Mouse (Mus musculus): ENCODE measurements at regions not wholly inside any gene's neighbourhood (a gene's known extent, or its start where the extent isn't known, plus 50 kb on each side); places are given as distances from the start of the nearest gene placed in this dataset. TPM values are rescaled to one million over a fixed set of nuclear protein-coding genes. Genes with fewer than 3 reads are reported as not detected.

DNA sequence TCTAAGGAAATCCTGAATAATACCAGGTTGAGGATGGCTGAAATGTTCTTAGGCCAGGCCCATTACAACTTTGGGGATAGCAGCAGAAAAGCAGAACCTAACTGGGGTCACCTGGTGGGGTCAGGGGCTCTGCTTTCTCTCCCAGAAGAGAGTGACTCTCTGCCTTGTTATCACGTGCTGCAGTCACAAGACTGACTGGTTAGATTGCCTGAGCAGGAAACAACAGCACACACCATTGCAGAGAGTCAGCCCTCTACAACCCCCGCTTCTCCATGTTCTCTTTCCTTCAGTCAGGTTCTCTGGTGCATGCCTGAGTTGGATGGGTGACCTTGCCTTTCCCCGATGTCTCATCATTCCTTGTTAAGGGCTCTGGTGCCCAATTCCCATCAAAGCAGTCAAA lies 91.2 kb upstream of the Hsd17b12 start:
- no peak for DNase-seq

DNA sequence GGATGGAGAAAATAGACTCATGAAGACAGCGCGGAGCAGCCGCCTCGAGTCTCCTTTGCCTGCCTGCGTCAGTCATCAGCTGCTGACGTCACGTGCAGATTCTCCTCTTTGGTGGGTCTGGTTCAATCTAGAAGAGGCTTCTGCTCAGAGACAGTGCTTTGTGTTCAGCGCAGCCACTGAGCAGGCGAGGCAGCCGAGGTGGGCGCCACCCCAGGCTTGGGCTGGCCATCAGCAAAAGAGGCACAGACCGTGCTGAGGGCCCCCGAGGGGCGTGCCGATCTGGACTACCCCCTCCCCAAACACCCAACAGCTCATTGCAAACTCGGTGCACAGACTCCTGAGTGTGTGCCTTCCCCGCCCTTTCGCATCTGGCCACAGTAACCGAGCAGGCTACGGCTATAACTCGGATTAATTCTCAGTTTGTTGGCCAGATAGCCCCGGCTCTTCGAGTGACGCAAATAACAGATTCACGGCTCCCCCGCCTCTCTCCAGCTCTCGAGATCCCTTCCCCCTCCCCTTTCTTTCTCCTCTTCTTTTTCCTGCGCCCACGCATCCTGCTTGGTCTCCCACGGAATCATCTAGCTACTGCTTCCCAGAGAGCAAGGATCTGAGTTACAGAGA lies 89.2 kb upstream of the Hsd17b12 start:
- DNase-seq = no peak

DNA sequence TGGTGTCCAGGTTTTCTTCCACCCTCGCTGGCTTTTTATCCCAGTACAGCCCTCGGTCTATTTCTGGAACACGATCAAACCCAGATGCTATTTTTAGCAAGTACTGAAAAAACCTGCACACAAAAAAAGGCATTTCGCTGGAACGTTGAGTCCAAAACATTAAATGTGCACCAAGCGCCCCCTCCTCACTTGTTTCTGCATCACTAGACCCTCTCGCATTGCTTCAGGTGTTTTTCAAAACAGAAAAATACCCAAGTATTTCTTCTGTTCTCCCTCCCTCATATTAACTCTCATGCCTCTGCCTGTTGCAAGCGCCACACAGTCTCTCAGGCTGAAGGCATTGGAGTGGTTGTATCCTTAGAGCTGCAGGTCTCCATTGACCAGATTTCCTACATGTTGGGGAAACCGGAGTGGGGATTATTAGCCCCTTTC lies 88.4 kb upstream of the Hsd17b12 start:
- DNase-seq = no peak

DNA sequence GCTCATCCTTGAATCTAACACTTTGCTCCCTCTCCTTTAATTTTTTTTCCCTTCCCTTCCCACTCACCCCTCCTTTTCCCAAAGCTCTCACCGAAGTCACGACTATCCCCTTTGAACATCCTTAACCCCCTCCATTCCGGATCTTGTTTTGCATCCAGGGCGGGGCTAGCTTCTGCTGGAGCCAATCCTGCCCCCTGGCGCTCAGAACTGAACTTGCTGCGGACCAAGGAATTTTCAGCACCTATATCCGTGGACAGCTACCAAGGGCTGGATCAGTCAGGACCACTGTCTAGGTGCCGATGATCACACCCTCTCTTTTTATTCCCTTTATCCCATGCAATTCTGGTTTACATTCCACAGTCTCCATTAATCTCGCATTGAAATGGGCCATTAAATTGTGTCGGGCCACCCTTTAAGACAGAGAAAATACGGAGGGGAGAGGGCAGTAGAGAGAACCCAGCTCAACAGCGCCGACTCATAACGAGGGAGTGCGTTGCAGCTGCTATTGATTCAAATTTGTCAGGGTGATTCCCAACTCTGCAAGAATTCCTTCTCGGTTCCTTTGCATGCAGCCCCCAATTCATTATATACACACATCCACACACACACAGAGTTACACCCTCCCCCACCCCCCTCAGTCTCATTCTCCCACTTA lies 87.7 kb upstream of the Hsd17b12 start:
- DNase-seq = peak; percentile 89

DNA sequence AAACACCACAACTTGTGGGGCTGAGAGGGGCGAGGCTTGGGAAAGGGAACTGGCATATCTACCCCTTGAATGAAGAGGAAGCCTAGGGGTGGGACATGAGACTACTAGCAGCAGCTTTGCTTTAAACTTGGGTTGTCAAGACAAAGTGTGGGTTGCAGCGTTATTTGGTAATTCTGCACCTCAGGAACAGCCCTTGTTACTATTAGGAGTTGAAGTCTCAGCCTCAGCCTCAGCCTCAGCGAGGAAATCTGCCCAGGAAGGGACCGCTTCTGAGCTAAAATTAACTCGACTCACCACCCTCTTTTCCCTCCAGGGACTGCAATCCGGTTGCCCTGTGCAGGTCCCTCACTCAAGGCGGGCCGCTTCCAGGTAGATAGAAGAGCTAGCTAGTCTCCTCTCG lies 86.4 kb upstream of the Hsd17b12 start:
- no peak for DNase-seq

DNA sequence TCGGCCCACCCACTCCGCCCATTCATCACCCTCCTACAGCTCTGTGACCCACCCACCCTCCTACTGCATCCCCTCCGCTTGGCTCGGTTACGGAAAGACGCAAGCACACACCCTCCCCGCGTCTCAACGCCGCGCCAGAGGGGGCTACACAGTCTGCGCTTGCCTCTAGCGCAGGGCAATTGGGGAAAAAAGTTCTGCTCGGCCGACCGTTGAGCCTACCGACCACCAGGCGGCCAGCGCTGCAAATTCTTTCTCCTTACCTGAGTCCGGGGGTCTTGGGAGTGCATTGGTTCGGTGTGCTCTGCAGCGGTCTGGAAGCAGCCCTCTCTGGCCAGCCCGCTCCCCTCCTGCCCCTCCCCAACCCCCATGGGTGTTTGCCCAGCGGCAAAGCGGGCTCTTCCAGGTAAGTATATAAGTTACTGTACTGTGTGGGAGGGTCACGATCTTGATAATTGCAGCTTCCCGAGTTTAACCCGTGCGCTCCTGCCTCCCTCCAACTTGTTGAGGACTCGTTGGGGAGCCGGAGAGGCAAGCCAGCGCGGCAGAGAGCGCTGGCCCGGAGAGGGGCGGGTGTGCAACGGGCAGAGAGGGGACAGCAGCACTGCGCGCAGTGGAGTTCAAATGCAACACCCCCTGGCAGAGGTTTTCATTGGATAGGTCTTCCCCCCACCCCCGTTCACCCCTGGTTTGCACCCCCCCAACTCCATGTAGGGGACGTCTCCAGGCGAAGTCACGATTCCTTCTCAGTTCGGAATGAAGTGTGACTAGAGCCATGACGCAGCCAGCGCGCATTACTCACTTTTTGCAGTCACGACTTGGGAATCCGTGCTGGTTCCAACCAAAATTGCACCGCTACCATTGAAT lies 85.5 kb upstream of the Hsd17b12 start:
- DNase-seq = no peak

DNA sequence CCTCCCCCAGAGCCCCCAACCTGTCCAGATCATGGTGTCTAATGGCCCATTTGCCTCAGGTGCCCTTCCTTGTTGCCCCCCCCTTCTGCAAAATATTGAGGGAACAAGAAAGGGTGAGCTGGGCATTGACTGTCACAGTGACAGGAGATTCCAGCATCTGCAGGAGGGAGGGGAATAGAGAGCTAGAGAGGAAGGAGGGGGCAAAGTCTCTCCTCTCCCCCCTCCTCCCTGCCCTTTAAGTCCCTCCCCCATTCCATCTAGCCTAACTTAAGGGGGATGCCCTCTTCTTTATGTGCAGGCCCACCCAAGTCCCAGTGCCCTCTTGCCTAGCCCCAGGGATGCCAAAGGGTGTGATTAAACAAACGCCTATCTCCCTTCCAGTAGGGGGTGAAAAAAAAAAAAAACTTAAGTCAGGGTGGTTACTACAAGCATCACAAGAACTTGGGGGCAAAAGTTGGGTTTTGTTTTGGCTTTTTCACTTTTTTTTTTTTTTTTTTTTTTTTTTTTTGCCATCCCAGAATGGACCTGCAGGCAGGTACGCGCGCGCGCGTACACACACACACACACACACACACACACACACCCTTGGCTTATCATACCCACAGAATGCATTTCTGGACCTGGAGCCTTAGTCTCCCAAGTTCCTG lies 84.8 kb upstream of the Hsd17b12 start:
- DNase-seq = no peak

DNA sequence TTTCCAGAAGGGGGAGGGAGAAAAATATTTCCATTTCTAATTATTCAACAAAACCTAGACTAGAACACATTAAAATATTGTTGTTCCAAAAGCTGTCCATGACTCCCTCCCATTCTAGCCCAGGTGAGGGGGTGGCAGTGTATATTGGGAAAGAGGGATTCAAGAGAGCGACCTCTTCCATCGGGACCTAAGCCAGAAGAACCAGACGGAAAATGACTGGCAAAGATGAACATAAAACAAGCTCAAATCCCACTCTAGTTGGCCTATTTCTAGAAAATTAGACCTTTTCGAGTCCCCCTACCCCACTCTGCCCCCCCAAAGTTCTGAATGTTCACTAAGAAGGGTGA lies 84.3 kb upstream of the Hsd17b12 start:
- DNase-seq = no peak

DNA sequence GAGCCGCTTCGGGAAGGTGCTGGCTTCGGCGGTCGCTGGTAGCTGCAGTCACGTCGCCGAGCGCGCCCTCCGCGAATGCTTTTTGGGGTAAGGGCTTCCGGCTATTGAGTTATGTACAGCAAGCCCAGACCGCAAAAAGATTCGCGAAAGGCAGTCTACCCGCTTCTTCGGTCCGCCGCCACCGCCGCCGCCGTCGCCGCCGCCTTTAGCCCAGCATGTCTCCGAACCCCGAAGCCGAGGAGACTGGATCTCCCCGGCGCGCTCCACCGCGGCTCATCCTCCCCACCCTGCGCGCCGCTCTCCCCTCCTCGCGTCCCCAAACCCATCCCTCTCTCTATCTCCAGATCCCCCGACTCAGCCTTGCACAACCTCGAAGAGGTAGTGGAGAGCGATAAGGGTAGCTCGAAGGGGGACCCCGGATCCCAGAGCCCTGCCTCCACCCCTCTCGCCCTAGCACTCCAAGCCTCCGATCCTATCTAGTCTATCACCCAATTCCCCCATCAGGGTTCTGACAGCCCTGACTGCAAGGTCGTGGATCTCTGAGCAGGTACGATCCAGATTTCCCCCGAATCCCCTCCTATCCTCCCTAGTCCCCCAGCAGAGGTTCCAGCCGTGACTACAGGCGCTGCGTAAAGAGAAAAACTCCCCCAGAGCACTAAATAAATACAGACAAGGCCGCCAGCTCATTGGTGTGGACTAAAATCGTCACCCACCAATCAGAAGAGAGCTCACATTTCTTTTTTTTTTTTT lies 83.7 kb upstream of the Hsd17b12 start:
- peak; percentile 46 for DNase-seq

DNA sequence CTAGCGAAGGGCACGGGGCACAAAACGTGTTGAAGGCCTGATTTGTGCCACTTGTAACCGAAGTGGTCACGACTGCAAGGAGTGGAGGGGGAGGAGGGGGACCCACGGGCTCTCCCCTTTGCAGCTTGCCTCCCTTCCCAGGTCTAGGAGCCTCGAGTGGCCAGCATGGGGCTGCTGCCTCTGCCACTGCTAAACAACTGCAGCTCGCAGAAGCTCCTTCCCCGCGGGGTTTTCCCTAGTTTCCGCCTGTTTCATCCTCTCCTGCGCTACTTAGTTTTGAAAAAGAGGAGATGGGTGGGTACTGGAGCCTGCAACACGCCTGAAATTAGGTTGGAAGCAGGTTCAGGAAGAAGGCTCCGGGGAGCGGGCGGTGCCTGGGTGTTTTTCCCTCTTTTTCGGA lies 82.6 kb upstream of the Hsd17b12 start:
- no peak for DNase-seq

DNA sequence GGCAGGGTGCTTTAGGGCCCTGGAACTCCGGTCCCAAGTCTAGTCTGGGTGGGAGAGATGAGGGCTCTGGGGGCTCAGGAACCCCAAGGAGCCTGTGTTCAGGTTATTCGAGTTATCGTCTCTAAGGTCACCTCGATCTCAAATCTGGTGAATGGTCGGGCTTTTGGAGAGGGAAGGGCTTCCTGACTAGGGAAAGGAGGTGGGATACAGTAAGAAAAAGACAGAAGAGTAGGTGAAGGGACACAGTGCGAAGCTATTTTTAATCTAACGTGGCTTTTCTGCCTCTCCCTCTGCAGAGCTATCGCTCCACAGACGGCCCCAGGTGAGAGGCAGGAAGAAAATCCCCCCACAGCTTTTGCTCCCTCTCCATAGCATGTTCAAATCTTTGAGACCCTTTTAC lies 81.8 kb upstream of the Hsd17b12 start:
- DNase-seq = no peak

DNA sequence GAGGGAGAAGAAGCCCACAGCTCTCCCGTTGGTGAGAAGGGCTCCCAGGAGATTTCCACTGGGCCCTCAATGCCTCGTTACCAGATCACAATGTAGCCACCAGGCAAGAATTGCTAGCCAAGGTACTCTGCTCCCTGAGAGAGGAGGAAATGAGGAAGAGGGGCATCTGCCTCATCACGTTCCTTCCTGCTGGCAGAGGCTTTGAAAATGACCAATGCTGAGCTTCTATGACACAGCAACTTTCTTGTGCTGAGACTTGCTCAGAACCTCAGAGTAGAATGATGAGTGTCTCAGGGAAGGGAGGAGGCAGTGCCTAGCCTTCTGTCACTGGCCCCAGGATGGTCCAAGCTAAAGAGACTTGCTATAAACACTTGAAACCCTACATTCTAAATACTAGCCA lies 78.7 kb upstream of the Hsd17b12 start:
- no peak for DNase-seq

DNA sequence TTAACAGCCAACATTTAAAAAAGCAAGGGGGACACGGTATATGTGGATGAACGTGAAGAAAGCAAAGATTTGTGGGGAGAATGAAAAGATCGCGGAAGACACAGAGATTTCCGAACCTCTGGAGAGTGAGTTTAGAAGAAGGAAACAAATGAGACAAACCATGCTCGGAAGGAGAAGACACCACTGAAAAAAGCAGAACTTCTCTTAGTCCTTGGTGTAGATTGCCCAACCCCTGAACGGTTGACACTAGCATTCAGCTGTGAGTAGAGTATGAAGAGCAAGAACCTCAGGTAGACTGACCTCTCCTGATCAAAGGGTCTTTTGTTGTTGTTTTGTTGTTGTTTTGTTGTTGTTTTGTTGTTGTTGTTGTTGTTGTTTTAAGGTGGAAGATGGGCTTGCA lies 75.8 kb upstream of the Hsd17b12 start:
- no peak for DNase-seq

DNA sequence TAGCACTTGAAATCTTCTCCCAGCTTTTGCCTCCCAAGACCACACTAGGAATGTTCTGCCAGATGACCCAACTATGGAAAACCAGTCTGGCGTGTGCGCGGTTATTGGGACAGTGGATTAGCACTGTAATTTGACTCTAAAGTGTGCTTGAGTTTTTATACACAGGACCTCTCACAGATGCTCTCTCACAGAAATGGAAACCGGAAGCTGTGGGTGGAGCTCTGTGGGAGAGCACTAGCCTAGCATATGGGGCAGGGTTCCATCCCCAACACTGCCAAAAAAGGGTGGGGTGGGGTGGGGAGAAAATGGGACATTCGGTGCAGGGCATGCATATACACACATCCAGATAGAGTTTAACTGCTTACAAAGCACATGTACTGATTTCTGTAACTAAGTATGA lies 61.7 kb upstream of the Hsd17b12 start:
- no peak for DNase-seq

DNA sequence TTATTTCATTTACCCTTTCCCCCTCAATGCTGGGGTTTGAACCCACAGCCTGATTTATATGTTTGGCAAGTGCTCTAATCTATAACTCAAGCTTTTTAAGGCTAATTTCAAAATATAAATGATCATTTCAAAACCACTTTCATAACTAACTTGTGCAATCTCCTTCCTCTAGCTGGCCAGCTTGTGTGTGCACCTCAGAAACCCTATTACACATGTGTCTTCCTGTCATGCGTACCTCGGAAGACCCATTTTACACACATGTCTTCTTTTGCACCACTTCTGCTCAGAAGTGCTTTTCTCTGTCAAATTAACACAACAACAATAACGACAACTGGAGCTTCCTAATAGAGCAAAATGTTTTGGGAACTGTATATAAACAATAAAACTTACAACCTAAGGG lies 59.7 kb upstream of the Hsd17b12 start:
- no peak for DNase-seq

DNA sequence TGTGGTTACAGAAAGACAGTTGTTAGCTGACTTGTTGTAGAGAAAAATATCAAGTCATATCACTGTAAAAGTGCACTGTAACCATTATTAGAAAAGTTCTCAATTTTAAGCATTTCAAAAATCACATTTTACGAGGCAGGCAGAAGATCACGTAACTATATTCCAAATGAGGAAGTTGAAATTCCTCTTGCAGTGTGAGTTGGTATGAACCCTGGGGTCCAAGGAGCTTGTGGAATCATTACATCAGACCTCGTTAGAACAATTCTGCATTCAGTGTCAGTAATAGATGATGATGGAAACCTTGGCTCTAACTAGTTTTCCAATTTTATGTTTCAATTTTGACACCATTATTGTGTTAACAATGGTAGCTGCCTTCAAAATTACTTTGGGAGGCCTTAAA lies 57.7 kb upstream of the Hsd17b12 start:
- DNase-seq = no peak

Small RNA genes lying in the stretch of these regions (microRNA-seq; reads per million reads assigned to microRNA genes)
- gene Mir129-2 (not detected), gene Mir129b (not detected)

Measured in adrenal gland, postnatal 10 days (tissue).